Mouse (Mus musculus): ENCODE results near the gene Ankrd28.
A peak's percentile ranks its signal among the peaks of the same experiment; 100 is the strongest.

Gene Ankrd28

GRCm38 (mm10) chr14:31718332-31718731 is 112.1 kb downstream of the Ankrd28 start:
- no peak for ATAC-seq (ENCODE audit: insufficient number of reproducible peaks, low FRiP score, low TSS enrichment)

GRCm38 (mm10) chr14:31717360-31717759 is 113.1 kb downstream of the Ankrd28 start:
- no peak for ATAC-seq (ENCODE audit: insufficient number of reproducible peaks, low FRiP score, low TSS enrichment)

- no peak for ATAC-seq (ENCODE audit: insufficient number of reproducible peaks, low FRiP score, low TSS enrichment)
Measured at GRCm38 (mm10) chr14:31715669-31716068, 114.8 kb downstream of the Ankrd28 start.

- no peak for ATAC-seq (ENCODE audit: insufficient number of reproducible peaks, low FRiP score, low TSS enrichment)
Measured at GRCm38 (mm10) chr14:31709343-31709742, 121.1 kb downstream of the Ankrd28 start.

GRCm38 (mm10) chr14:31700376-31700775 is 130.1 kb downstream of the Ankrd28 start:
- no peak for ATAC-seq (ENCODE audit: insufficient number of reproducible peaks, low FRiP score, low TSS enrichment)

GRCm38 (mm10) chr14:31697755-31698154 is 132.7 kb downstream of the Ankrd28 start:
- ATAC-seq (ENCODE audit: insufficient number of reproducible peaks, low FRiP score, low TSS enrichment), result no peak

GRCm38 (mm10) chr14:31697346-31697745 is 133.1 kb downstream of the Ankrd28 start:
- ATAC-seq (ENCODE audit: insufficient number of reproducible peaks, low FRiP score, low TSS enrichment), result peak; percentile 96

- ATAC-seq (ENCODE audit: insufficient number of reproducible peaks, low FRiP score, low TSS enrichment), result no peak
Measured at GRCm38 (mm10) chr14:31696985-31697303, 133.5 kb downstream of the Ankrd28 start.

GRCm38 (mm10) chr14:31696206-31696984 is 134.1 kb downstream of the Ankrd28 start:
- ATAC-seq (ENCODE audit: insufficient number of reproducible peaks, low FRiP score, low TSS enrichment), result no peak

GRCm38 (mm10) chr14:31692536-31692935 is 137.9 kb downstream of the Ankrd28 start:
- no peak for ATAC-seq (ENCODE audit: insufficient number of reproducible peaks, low FRiP score, low TSS enrichment)

GRCm38 (mm10) chr14:31686231-31686630 is 144.2 kb downstream of the Ankrd28 start:
- no peak for ATAC-seq (ENCODE audit: insufficient number of reproducible peaks, low FRiP score, low TSS enrichment)

GRCm38 (mm10) chr14:31685680-31686079 is 144.8 kb downstream of the Ankrd28 start:
- no peak for ATAC-seq (ENCODE audit: insufficient number of reproducible peaks, low FRiP score, low TSS enrichment)

GRCm38 (mm10) chr14:31684343-31685040 is 146.0 kb downstream of the Ankrd28 start:
- no peak for ATAC-seq (ENCODE audit: insufficient number of reproducible peaks, low FRiP score, low TSS enrichment)

- ATAC-seq (ENCODE audit: insufficient number of reproducible peaks, low FRiP score, low TSS enrichment), result no peak
Measured at GRCm38 (mm10) chr14:31683610-31684009, 146.8 kb downstream of the Ankrd28 start.

- ATAC-seq (ENCODE audit: insufficient number of reproducible peaks, low FRiP score, low TSS enrichment), result no peak
Measured at GRCm38 (mm10) chr14:31681931-31682555, 148.4 kb downstream of the Ankrd28 start.

- no peak for ATAC-seq (ENCODE audit: insufficient number of reproducible peaks, low FRiP score, low TSS enrichment)
Measured at GRCm38 (mm10) chr14:31681291-31681690, 149.2 kb downstream of the Ankrd28 start.

GRCm38 (mm10) chr14:31680656-31681055 is 149.8 kb downstream of the Ankrd28 start:
- no peak for ATAC-seq (ENCODE audit: insufficient number of reproducible peaks, low FRiP score, low TSS enrichment)

GRCm38 (mm10) chr14:31671635-31672320 is 158.7 kb downstream of the Ankrd28 start:
- no peak for ATAC-seq (ENCODE audit: insufficient number of reproducible peaks, low FRiP score, low TSS enrichment)

GRCm38 (mm10) chr14:31669642-31670490 is 160.6 kb downstream of the Ankrd28 start:
- no peak for ATAC-seq (ENCODE audit: insufficient number of reproducible peaks, low FRiP score, low TSS enrichment)

- ATAC-seq (ENCODE audit: insufficient number of reproducible peaks, low FRiP score, low TSS enrichment), result no peak
Measured at GRCm38 (mm10) chr14:31669161-31669611, 161.3 kb downstream of the Ankrd28 start.
